Mouse (Mus musculus) retina, adult 2 months (tissue): ENCODE results near the gene Fmo5.

Source experiments
- DNase-seq: peaks from one replicate; pipeline ENCODE4 v3.0.0-alpha.2; 2012; ENCODE audit warnings: low read depth, low spot score

Gene Fmo5

GRCm38 (mm10) chr3:97631258-97631860, 2.8 kb downstream of the Fmo5 start:
- DNase-seq, result no peak

- DNase-seq, result no peak
Measured at GRCm38 (mm10) chr3:97633456-97633855, 4.9 kb downstream of the Fmo5 start.

GRCm38 (mm10) chr3:97634288-97634761, 5.7 kb downstream of the Fmo5 start:
- no peak for DNase-seq

GRCm38 (mm10) chr3:97641396-97641795, 12.8 kb downstream of the Fmo5 start:
- DNase-seq, result no peak

GRCm38 (mm10) chr3:97642001-97642400, 13.4 kb downstream of the Fmo5 start:
- DNase-seq, result no peak

GRCm38 (mm10) chr3:97648518-97648917, 19.9 kb downstream of the Fmo5 start:
- DNase-seq, result no peak

GRCm38 (mm10) chr3:97649022-97649421, 20.4 kb downstream of the Fmo5 start:
- DNase-seq, result no peak

- no peak for DNase-seq
Measured at GRCm38 (mm10) chr3:97649469-97649868, 20.9 kb downstream of the Fmo5 start.

- no peak for DNase-seq
Measured at GRCm38 (mm10) chr3:97651604-97652003, 23.0 kb downstream of the Fmo5 start.

GRCm38 (mm10) chr3:97653781-97654180, 25.2 kb downstream of the Fmo5 start:
- DNase-seq, result no peak

- DNase-seq, result no peak
Measured at GRCm38 (mm10) chr3:97654901-97655300, 26.3 kb downstream of the Fmo5 start.

GRCm38 (mm10) chr3:97657655-97658411, 29.2 kb downstream of the Fmo5 start, which contains the start of gene Prkab2:
Gene Prkab2, plus strand, starts transcription at chr3:97658193.
- DNase-seq, result peak; percentile 97

GRCm38 (mm10) chr3:97658426-97659193, 30.0 kb downstream of the Fmo5 start:
- no peak for DNase-seq

GRCm38 (mm10) chr3:97659746-97660145, 31.1 kb downstream of the Fmo5 start:
- no peak for DNase-seq

GRCm38 (mm10) chr3:97661206-97661605, 32.6 kb downstream of the Fmo5 start:
- DNase-seq, result no peak

- DNase-seq, result no peak
Measured at GRCm38 (mm10) chr3:97665525-97665924, 36.9 kb downstream of the Fmo5 start.

GRCm38 (mm10) chr3:97666154-97666553, 37.5 kb downstream of the Fmo5 start:
- no peak for DNase-seq

GRCm38 (mm10) chr3:97667093-97667675, 38.6 kb downstream of the Fmo5 start:
- DNase-seq, result no peak

- DNase-seq, result no peak
Measured at GRCm38 (mm10) chr3:97674644-97675110, 46.1 kb downstream of the Fmo5 start, which contains the start of gene Gm17651. Gene Gm17651, minus strand, starts transcription at chr3:97674694.

GRCm38 (mm10) chr3:97676126-97676525, 47.5 kb downstream of the Fmo5 start:
- DNase-seq, result no peak

- DNase-seq, result no peak
Measured at GRCm38 (mm10) chr3:97678416-97678815, 49.8 kb downstream of the Fmo5 start.
